Mouse (Mus musculus) gonadal fat pad, adult 2 months (tissue): Measurements from ENCODE around the gene Spcs1. TPM values are rescaled to one million over a fixed set of nuclear protein-coding genes. Genes with fewer than 3 reads are reported as not detected.

Experiments used
- DNase-seq: peaks from one replicate; pipeline ENCODE4 v3.0.0-alpha.2; 2012; ENCODE audit warnings: low read depth
- polyA plus RNA-seq: library from polyadenylated mRNA; depleted of rRNA; stranded (reverse); fragments of >200 nt; gene quantifications from 2 replicates; pipeline ENCODE4 v1.2.3, GENCODE M21; 2012; rRNA removed

Gene Spcs1
- polyA plus RNA-seq, 1 experiment = 291 TPM

- DNase-seq = no peak
Observed at GRCm38 (mm10) chr14:30949986-30950385, 51.5 kb downstream of the Spcs1 start.

Other genes with a start within 250 kb of the Spcs1 start
- 30.9 and 31.6 TPM in 2 replicates for gene Tmem110, start 176.1 kb downstream of the Spcs1 start, polyA plus RNA-seq
- 21.5 and 24.9 TPM in 2 replicates for gene Mustn1, start 122.5 kb downstream of the Spcs1 start, polyA plus RNA-seq
- gene Itih4, start 115.2 kb downstream of the Spcs1 start, polyA plus RNA-seq = 0.38 and 1.7 TPM in 2 replicates
- gene Itih3, start 77.9 kb downstream of the Spcs1 start, polyA plus RNA-seq = 1.2 and 1.4 TPM in 2 replicates
- gene Itih1, start 58.4 kb downstream of the Spcs1 start, polyA plus RNA-seq = 0.15 and 0.47 TPM in 2 replicates
- gene Nek4, start 50.3 kb downstream of the Spcs1 start, polyA plus RNA-seq = 6.3 and 9.6 TPM in 2 replicates
- gene Glt8d1, start 272 bp downstream of the Spcs1 start, polyA plus RNA-seq = 33.0 and 34.4 TPM in 2 replicates
- gene Pbrm1, start 17.5 kb upstream of the Spcs1 start, polyA plus RNA-seq = 12.2 and 16.9 TPM in 2 replicates
- gene Gnl3, start 17.5 kb upstream of the Spcs1 start, polyA plus RNA-seq = 20.3 and 23.2 TPM in 2 replicates
- 43.9 and 61.7 TPM in 2 replicates for gene Smim4, start 127.3 kb upstream of the Spcs1 start, polyA plus RNA-seq
- gene Nt5dc2, start 129.4 kb upstream of the Spcs1 start, polyA plus RNA-seq = 58.8 and 67.0 TPM in 2 replicates
- 74.0 and 97.3 TPM in 2 replicates for gene Stab1, start 167.0 kb upstream of the Spcs1 start, polyA plus RNA-seq
- gene Tnnc1, start 206.6 kb upstream of the Spcs1 start, polyA plus RNA-seq = 0.25 and 1.0 TPM in 2 replicates
- 323 and 342 TPM in 2 replicates for gene Nisch, start 215.3 kb upstream of the Spcs1 start, polyA plus RNA-seq
- 11.8 and 13.5 TPM in 2 replicates for gene Sema3g, start 216.2 kb upstream of the Spcs1 start, polyA plus RNA-seq
- gene Phf7, start 249.6 kb upstream of the Spcs1 start, polyA plus RNA-seq = 9.9 and 13.5 TPM in 2 replicates
- 51.3 and 57.0 TPM in 2 replicates for gene Bap1, start 249.8 kb upstream of the Spcs1 start, polyA plus RNA-seq